Mouse (Mus musculus) hematopoietic stem cell, adult 5-6 weeks (primary cell): Measurements from ENCODE around the gene Dnah14. TPM values are rescaled to one million over a fixed set of nuclear protein-coding genes. Genes with fewer than 3 reads are reported as not detected.

Experiments used
- ATAC-seq, 2 experiments: fragments of 125-278 bp in 1 of 2; replicated peaks in 1 of 2; 2 replicates each; pipeline ENCODE4 v1.8.0; 2016 to 2017; ENCODE audit warnings: inconsistent platforms in 2 of 2, mild to moderate bottlenecking in 2 of 2, moderate number of reproducible peaks in 2 of 2, low read depth in 1 of 2, moderate TSS enrichment in 1 of 2; ENCODE audit not compliant: low FRiP score in 2 of 2, poor library complexity in 2 of 2, severe bottlenecking in 2 of 2, insufficient read depth in 1 of 2, low TSS enrichment in 1 of 2
- total RNA-seq: library from RNA; stranded (forward); fragments of 172-1452, 232-1000 nt; gene quantifications from 2 replicates; pipeline ENCODE4 v1.2.3, GENCODE M21; 2017

Dnah14 gene
- total RNA-seq, 1 experiment from 2014 or later: 8.0 TPM

GRCm38 (mm10) chr1:181561768-181562444 is 14.5 kb upstream of the Dnah14 start:
- no peak for ATAC-seq

GRCm38 (mm10) chr1:181569447-181569846 is 6.9 kb upstream of the Dnah14 start:
- no peak for ATAC-seq

- ATAC-seq: no peak
Observed at GRCm38 (mm10) chr1:181583152-181583551, 6.8 kb downstream of the Dnah14 start.

GRCm38 (mm10) chr1:181589116-181589515 is 12.8 kb downstream of the Dnah14 start:
- ATAC-seq: no peak

- ATAC-seq: no peak
Observed at GRCm38 (mm10) chr1:181599376-181599775, 23.0 kb downstream of the Dnah14 start.

GRCm38 (mm10) chr1:181611118-181611517 is 34.8 kb downstream of the Dnah14 start:
- ATAC-seq: no peak

GRCm38 (mm10) chr1:181615866-181616491 is 39.6 kb downstream of the Dnah14 start:
- ATAC-seq: peak; percentile 71 to 76; a peak in 3 of 4 replicates

- ATAC-seq: peak in 1 of 2 experiments; percentile 60; a peak in 2 of 4 replicates
Observed at GRCm38 (mm10) chr1:181617332-181617731, 41.0 kb downstream of the Dnah14 start.

GRCm38 (mm10) chr1:181623149-181623680 is 46.9 kb downstream of the Dnah14 start:
- no peak for ATAC-seq

GRCm38 (mm10) chr1:181624876-181625275 is 48.5 kb downstream of the Dnah14 start:
- ATAC-seq: no peak

- ATAC-seq: no peak
Observed at GRCm38 (mm10) chr1:181628276-181628675, 51.9 kb downstream of the Dnah14 start.

- no peak for ATAC-seq
Observed at GRCm38 (mm10) chr1:181631371-181631770, 55.0 kb downstream of the Dnah14 start.

- no peak for ATAC-seq
Observed at GRCm38 (mm10) chr1:181637997-181638713, 61.8 kb downstream of the Dnah14 start.

- ATAC-seq: no peak
Observed at GRCm38 (mm10) chr1:181640383-181640782, 64.0 kb downstream of the Dnah14 start.

GRCm38 (mm10) chr1:181647467-181647866 is 71.1 kb downstream of the Dnah14 start:
- ATAC-seq: no peak

GRCm38 (mm10) chr1:181653481-181653880 is 77.1 kb downstream of the Dnah14 start:
- no peak for ATAC-seq

- ATAC-seq: no peak
Observed at GRCm38 (mm10) chr1:181656421-181656820, 80.1 kb downstream of the Dnah14 start.

- ATAC-seq: no peak
Observed at GRCm38 (mm10) chr1:181666801-181667200, 90.4 kb downstream of the Dnah14 start.
